Mouse (Mus musculus) 416B (cell line): ENCODE measurements around the gene Extl2.

Experiments used
- DNase-seq: peaks from one replicate; pipeline ENCODE4 v3.0.0; 2011; ENCODE audit warnings: low read depth

Gene Extl2

GRCm38 (mm10) chr3:116006978-116007940 is at the start of gene Extl2, which contains the start of gene Slc30a7:
Extl2 (plus strand) TSS chr3:116007462.
Slc30a7 (minus strand) TSS chr3:116007406.
- DNase-seq, result peak; percentile 85

- peak; percentile 51 for DNase-seq
These were observed 45.8 kb upstream of the Extl2 start for GRCm38 (mm10) chr3:115961311-115962027.

GRCm38 (mm10) chr3:115962028-115962415 is 45.2 kb upstream of the Extl2 start:
- DNase-seq, result peak; percentile 57

GRCm38 (mm10) chr3:115963597-115963996 is 43.7 kb upstream of the Extl2 start:
- no peak for DNase-seq

DNA sequence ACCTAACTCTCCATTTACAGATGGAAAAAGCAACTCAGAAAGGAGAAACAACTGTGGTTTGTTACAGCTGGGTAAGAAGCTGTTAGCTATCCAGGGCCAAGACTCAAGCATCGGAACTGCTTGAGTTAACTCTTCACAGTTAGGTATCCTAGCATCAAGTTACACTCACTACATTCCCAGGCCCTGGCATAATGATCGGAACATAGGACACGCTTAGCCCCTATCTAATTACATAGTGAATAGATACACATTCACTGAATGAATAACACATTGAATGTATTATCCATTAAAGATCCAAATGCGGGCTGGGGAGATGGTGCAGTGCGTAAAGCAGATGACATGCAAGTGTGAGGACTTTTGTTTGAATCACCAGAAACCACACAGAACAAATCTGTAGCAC is 43.2 kb upstream of the Extl2 start:
- no peak for DNase-seq

GRCm38 (mm10) chr3:115968745-115969530 is 38.3 kb upstream of the Extl2 start:
- DNase-seq, result peak; percentile 67

- no peak for DNase-seq
These were observed 36.0 kb upstream of the Extl2 start for GRCm38 (mm10) chr3:115971045-115971785.

DNA sequence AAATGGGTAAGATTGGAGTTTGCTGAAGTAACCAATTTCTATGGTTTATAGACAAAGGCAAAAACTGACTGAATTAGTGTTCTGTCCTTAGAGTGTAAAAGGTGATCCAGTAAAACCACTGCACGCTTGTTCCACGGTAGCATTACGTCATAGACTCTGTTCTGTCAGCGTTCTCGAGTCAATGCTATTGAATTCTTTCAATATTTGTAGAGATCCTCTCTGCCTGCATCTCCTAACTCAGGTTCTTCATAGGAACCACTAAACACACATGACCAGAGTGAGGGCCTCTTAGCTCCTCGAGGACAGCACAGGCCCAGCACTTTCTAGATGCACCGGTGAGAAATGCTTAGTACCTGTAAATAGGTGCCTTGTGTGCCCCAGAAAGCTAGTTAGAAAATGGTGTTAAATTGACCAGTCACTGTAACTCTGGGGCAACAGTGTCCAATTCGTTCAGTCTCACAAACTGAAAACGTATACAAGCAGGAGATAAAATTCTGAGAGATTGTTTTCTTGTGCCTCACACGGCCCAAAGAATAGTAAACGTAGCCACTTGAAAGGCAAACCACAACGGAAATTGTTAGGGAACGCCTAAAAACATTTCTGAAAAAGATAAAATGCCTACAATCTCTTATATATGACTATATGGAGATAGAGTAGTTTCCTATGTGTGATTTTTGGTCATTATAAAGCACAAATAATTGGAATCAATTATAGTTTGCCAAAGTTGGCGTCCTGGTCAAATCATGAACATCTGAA is 35.2 kb upstream of the Extl2 start:
- DNase-seq, result no peak

DNA sequence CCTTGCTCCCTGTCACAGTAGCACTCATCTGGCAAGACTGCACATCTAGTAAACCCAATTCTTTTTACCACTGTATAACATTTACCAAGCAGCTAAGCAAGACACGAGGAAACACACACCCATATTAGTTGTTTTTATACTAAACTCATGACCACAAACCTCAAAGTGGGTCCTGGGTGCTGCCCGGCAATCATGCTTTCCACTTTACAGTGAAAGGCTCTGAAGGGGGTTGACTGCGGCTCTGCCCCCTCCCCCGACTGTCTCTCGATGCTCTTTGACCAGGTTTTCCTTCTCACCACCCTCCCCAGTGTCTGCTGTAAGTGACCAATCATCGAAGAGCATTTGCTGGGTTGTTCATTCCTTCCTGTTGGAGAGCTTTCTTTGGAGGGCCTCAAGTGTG is 33.0 kb upstream of the Extl2 start:
- DNase-seq, result no peak

DNA sequence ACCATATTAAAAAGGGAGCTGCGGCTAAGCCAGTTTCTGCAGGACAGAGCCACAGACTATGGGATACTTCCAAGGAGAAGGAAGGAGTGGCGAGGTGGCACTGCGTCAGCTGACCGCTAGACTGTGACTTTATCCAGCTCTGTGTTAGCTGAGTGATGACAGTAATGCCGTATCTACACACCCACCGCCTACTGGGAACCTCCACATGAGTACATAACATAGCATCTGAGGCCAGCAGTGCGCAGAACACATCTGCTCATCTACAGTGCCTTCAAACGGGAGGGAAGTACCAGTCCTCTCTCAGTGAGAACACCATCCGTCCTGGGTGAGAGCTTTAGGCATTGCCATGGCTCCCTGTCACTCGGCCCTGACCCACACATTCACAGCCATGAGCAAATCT is 32.3 kb upstream of the Extl2 start:
- DNase-seq, result no peak

DNA sequence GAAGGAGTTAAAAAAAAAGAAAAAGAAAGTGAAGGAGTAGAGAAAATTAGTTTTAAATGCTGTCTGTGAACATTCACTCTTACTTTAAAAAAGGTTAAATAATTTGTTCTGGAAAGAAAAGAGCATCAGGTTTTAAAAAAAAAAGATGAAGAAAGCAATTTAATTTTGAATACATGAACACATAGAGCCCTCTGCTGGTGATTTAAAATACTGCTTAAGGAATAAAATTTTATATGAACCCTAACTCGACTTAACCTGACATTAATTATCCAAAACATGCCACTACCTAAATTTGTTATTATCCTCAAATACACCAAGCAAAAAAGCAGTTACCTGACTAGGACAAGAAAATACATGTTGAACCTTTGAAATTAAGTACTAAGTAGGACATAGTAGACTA is 28.3 kb upstream of the Extl2 start:
- peak; percentile 69 for DNase-seq

GRCm38 (mm10) chr3:115983217-115983616 is 24.0 kb upstream of the Extl2 start:
- DNase-seq, result no peak

- DNase-seq, result no peak
These were observed 22.6 kb upstream of the Extl2 start for GRCm38 (mm10) chr3:115984653-115985052.

GRCm38 (mm10) chr3:115985183-115985892 is 21.9 kb upstream of the Extl2 start:
- peak; percentile 27 for DNase-seq

DNA sequence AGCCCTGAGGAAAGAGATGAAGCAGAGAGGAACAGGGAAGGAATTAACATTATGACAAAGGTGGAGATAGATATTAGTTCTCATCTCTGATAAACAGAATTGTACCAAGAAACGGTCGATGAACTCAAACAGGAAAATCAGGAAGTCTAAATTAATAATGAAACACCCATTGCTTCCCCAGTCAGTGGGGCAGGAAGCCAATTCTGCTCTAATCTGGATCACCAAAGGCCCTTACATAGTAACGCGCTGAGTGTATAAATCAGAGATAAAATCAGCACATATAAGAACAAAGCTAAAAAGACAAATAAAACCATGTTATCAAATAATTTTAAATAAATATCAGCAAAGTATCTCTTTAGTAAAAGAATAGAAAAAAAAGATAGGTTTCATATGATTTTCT is 15.2 kb upstream of the Extl2 start:
- peak; percentile 46 for DNase-seq

DNA sequence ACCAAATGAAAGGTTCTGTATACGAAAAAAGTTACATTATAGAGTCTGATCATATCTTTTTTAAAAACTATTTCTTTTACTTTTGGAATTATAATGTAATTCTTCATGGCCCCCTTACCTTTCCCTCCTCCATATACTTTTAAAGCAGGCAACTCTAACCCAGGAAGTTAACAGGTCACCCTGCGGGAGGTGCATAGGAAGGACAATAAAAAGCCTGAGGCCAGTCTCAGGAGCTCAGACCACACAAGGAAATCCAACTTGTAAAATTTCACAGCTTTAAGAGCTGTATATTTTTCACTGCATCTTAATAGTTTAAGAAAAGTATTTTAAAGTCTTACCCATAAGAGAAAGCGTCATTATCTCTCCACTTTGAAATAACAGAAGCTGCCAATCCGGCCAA is 14.7 kb upstream of the Extl2 start:
- DNase-seq, result no peak

GRCm38 (mm10) chr3:115993025-115993424 is 14.2 kb upstream of the Extl2 start:
- no peak for DNase-seq

- DNase-seq, result no peak
These were observed 10.3 kb upstream of the Extl2 start for GRCm38 (mm10) chr3:115996929-115997328.

DNA sequence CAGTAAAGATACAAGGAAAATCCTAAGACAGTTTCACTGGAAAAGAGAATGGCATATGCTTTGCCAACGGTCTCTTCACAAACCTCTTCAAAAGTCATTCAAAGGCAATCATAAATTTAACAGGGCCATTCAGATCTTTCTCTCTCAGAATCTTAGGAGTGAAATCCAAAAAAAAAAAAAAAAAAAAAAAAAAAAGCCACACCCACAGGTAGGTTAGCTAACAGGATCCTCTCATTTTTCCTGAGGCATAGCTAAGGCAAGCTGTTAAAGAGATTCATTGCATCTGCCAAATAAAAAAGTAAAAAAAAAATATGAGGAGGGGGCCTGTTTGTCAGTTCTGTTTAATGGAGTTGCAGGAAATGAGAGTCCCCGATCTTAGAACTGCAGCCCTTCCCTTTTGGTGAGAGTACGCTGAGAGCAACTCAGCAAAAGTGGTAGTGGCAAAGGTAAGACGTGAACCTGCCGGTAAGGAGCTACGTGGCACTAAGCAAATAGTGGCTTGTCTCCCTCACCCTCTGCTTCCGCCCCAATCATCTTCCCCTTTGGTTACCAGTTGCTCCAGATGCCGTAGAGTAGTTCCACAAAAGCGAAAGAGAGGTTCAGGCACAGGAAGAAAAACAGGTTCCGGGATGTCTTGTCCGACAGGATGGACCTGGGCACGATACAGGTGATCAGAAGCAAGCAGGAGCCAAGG is 831 bp upstream of the Extl2 start:
- peak; percentile 76 for DNase-seq
